Mouse (Mus musculus) adrenal gland, adult 8-10 months (tissue): Measurements from ENCODE around the gene Myo9b. TPM values are rescaled to one million over a fixed set of nuclear protein-coding genes. Genes with fewer than 3 reads are reported as not detected.

Source experiments
- DNase-seq: peaks from one replicate; pipeline ENCODE4 v3.0.0; 2022
- total RNA-seq, 4 experiments: library from RNA; stranded (reverse); gene quantifications; 2 replicates each; pipeline ENCODE4 v1.2.4; 2022

Gene Myo9b
- total RNA-seq, 4 experiments from 2014 or later = 35.6 to 57.9 (median 44.9) TPM

- DNase-seq = no peak
Observed at GRCm38 (mm10) chr8:71368366-71368765, 95.9 kb downstream of the Myo9b start.

GRCm38 (mm10) chr8:71369040-71369718 lies 96.7 kb downstream of the Myo9b start:
- no peak for DNase-seq

- no peak for DNase-seq
Observed at GRCm38 (mm10) chr8:71370711-71371235, 98.3 kb downstream of the Myo9b start.

GRCm38 (mm10) chr8:71371236-71371848 lies 98.8 kb downstream of the Myo9b start, which contains the start of gene Ocel1:
Ocel1 (plus strand) TSS chr8:71371298.
- peak; percentile 98 for DNase-seq

- no peak for DNase-seq
Observed at GRCm38 (mm10) chr8:71372427-71372826, 99.9 kb downstream of the Myo9b start.

GRCm38 (mm10) chr8:71373000-71373399 lies 100.5 kb downstream of the Myo9b start:
- no peak for DNase-seq

- DNase-seq = no peak
Observed at GRCm38 (mm10) chr8:71374616-71375206, 102.2 kb downstream of the Myo9b start.

- DNase-seq = peak; percentile 85
Observed at GRCm38 (mm10) chr8:71375581-71376422, 103.3 kb downstream of the Myo9b start.

- no peak for DNase-seq
Observed at GRCm38 (mm10) chr8:71376423-71377030, 104.0 kb downstream of the Myo9b start.

GRCm38 (mm10) chr8:71379008-71379407 lies 106.5 kb downstream of the Myo9b start:
- no peak for DNase-seq

GRCm38 (mm10) chr8:71379512-71380075 lies 107.1 kb downstream of the Myo9b start:
- no peak for DNase-seq

GRCm38 (mm10) chr8:71380178-71381171 lies 108.0 kb downstream of the Myo9b start:
- DNase-seq = no peak

GRCm38 (mm10) chr8:71381421-71381970 lies 109.0 kb downstream of the Myo9b start, which contains the start of gene Nr2f6:
Nr2f6 (minus strand) TSS chr8:71381960.
- no peak for DNase-seq

GRCm38 (mm10) chr8:71381971-71382961 lies 109.8 kb downstream of the Myo9b start:
- DNase-seq = peak; percentile 84

GRCm38 (mm10) chr8:71383396-71383795 lies 110.9 kb downstream of the Myo9b start:
- DNase-seq = no peak

- DNase-seq = no peak
Observed at GRCm38 (mm10) chr8:71383860-71384259, 111.3 kb downstream of the Myo9b start.

- no peak for DNase-seq
Observed at GRCm38 (mm10) chr8:71385212-71385835, 112.8 kb downstream of the Myo9b start.

GRCm38 (mm10) chr8:71388267-71388666 lies 115.8 kb downstream of the Myo9b start:
- no peak for DNase-seq
